Mouse (Mus musculus): ENCODE data around the gene Tmem259. TPM values are rescaled to one million over a fixed set of nuclear protein-coding genes. Genes with fewer than 3 reads are reported as not detected.
A peak's percentile ranks its signal among the peaks of the same experiment; 100 is the strongest.

Tmem259 gene
- total RNA-seq, 2 experiments from 2014 or later, result 38.2 to 54.7 TPM

GRCm38 (mm10) chr10:79942988-79943387, 41.1 kb downstream of the Tmem259 start:
- no peak for ATAC-seq (replicated peaks; ENCODE audit: poor library complexity, severe bottlenecking)

GRCm38 (mm10) chr10:79940749-79941148, 43.4 kb downstream of the Tmem259 start:
- peak; percentile 77 for ATAC-seq (replicated peaks; ENCODE audit: poor library complexity, severe bottlenecking)

- ATAC-seq (replicated peaks; ENCODE audit: poor library complexity, severe bottlenecking), result no peak
Measured at GRCm38 (mm10) chr10:79937775-79938526, 46.2 kb downstream of the Tmem259 start.

- peak; percentile 68 for ATAC-seq (replicated peaks; ENCODE audit: poor library complexity, severe bottlenecking)
Measured at GRCm38 (mm10) chr10:79936911-79937441, 47.2 kb downstream of the Tmem259 start.

DNA sequence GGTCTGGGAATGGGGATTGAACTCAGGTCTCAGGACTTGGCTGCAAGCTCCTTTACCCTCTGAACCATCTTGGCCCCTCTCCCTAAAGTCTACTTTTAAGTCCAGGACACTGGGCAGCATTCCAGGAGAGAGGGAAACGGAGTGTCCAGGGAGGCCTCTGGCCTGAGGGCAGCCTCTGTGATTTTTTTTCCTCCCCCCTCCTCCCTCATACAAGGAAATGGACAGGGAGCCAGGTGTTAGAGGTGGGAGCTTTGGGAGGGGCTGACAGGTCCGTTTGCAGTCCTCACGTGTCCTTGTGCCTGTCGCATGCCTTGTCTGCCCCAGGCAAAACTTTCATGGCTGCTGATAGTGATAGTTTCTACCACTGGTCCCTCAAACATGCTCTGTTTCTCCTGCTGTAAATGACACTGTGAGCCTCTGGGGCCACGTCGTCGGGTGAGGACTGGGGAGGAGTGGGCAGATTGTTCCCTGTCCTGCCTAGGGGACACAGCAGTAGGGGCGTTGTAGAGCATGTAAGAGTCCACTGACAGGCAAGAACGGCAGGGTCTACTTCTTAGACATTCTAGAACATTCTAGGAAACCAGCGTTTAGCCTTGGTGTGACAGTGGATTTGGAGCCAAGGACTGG, 47.7 kb downstream of the Tmem259 start:
- ATAC-seq (replicated peaks; ENCODE audit: poor library complexity, severe bottlenecking), result no peak

DNA sequence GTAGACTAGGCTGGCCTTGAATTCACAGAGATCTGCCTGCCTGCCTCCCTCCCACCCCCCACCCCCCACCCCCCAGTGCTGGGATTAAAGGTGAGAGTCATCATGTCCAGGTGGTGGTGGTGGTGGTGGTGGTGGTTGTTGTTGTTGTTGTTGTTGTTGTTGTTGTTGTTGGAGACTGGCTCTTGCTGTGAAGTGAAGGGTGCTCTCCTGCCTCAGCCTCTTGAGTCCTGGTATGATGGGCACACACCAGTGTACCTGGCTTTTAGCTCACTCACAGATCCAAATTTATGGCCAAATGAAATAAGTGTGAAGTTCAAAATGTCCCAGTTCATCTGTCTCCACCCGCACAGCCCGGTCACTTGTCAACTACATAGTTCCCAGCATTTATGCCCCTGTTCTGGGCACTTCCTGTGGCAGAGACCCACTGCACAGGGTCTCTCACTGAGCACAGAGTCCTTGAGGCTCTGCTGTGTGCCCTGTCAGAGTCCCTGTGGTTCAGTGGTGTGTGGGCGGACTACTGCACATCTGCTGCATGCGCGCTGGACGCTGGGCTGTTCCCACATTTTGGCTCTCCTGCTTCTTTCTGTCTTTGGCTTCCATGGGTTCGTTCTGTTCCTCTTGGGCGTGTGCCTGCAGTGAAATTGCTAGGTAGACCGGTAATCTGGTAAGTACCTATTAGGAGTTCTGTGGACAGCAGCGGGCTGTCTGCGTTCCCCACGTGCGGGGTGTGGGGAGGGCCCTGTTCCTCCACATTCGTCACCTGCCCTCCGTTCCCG, 49.1 kb downstream of the Tmem259 start:
- ATAC-seq (replicated peaks; ENCODE audit: poor library complexity, severe bottlenecking), result no peak

- peak; percentile 16; the same call in 1 of the 2 replicates for ATAC-seq (replicated peaks; ENCODE audit: poor library complexity, severe bottlenecking)
Measured at GRCm38 (mm10) chr10:79934272-79934721, 49.8 kb downstream of the Tmem259 start.

GRCm38 (mm10) chr10:79933861-79934260, 50.3 kb downstream of the Tmem259 start:
- no peak for ATAC-seq (replicated peaks; ENCODE audit: poor library complexity, severe bottlenecking)

DNA sequence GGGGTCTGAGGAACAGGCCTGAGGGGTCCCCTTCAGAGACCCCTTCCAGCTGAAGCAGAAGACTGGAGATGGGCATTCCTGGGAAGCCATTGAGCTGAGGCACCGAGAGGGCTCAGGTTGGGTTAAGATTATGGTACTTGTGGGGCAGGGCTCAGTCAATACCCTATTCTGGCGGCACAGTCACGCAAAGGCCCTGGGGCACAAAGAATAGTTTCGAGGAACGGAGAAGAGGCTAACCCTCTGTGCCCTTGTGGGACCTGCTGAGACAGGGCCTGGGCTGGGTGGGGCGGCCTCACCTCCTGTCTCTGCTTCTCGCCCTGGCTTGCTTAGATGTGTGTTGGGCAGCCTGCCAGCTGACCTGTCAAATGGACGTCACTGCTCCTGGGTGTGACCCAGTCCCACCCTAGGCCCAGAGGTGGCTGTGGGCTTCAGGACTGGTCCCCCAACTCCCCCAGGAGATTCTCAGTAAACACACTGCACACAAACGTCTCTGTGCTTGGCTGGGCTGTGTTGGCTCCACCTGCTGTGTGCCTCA, 50.9 kb downstream of the Tmem259 start:
- no peak for ATAC-seq (replicated peaks; ENCODE audit: poor library complexity, severe bottlenecking)

- ATAC-seq (replicated peaks; ENCODE audit: poor library complexity, severe bottlenecking), result no peak
Measured at GRCm38 (mm10) chr10:79932736-79933135, 51.4 kb downstream of the Tmem259 start.

DNA sequence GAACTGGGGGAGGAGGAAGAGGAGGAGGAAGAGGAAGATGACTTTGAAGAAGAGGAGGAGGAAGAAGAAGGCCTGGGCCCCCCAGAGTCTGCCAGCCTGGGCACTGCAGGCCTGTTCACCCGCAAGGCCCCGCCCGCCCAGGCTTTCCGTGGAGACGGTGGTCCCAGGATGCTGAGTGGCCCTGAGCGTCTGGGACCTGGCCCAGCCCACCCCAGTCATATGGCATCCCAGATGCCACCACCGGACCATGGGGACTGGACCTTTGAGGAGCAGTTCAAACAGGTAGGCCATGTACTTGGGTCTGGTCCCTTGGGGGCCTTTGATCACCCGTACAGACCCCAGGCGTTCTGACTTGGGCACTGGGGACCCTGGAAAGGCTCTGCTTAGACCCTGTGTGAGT, 52.3 kb downstream of the Tmem259 start:
- no peak for ATAC-seq (replicated peaks; ENCODE audit: poor library complexity, severe bottlenecking)

DNA sequence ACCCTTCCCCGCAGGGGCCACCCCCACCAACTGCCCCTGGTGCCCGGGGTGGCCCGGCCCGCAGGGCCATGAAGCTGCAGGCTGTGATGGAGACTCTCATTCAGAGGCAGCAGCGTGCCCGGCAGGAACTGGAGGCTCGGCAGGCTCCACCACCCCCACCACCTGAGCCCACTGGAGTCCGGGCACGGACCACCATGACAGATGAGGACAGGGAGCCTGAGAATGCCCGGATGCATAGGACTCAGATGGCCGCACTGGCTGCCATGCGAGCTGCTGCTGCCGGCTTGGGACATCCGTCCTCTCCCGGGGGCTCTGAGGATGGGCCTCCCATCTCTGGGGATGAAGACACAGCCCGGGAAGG, 53.3 kb downstream of the Tmem259 start:
- no peak for ATAC-seq (replicated peaks; ENCODE audit: poor library complexity, severe bottlenecking)

- no peak for ATAC-seq (replicated peaks; ENCODE audit: poor library complexity, severe bottlenecking)
Measured at GRCm38 (mm10) chr10:79929967-79930825, 53.9 kb downstream of the Tmem259 start.

GRCm38 (mm10) chr10:79928907-79929701, 55.0 kb downstream of the Tmem259 start:
- no peak for ATAC-seq (replicated peaks; ENCODE audit: poor library complexity, severe bottlenecking)

- peak; percentile 46 for ATAC-seq (replicated peaks; ENCODE audit: poor library complexity, severe bottlenecking)
Measured at GRCm38 (mm10) chr10:79928030-79928694, 56.0 kb downstream of the Tmem259 start.

GRCm38 (mm10) chr10:79927324-79928029, 56.7 kb downstream of the Tmem259 start:
- ATAC-seq (replicated peaks; ENCODE audit: poor library complexity, severe bottlenecking), result peak; percentile 13

DNA sequence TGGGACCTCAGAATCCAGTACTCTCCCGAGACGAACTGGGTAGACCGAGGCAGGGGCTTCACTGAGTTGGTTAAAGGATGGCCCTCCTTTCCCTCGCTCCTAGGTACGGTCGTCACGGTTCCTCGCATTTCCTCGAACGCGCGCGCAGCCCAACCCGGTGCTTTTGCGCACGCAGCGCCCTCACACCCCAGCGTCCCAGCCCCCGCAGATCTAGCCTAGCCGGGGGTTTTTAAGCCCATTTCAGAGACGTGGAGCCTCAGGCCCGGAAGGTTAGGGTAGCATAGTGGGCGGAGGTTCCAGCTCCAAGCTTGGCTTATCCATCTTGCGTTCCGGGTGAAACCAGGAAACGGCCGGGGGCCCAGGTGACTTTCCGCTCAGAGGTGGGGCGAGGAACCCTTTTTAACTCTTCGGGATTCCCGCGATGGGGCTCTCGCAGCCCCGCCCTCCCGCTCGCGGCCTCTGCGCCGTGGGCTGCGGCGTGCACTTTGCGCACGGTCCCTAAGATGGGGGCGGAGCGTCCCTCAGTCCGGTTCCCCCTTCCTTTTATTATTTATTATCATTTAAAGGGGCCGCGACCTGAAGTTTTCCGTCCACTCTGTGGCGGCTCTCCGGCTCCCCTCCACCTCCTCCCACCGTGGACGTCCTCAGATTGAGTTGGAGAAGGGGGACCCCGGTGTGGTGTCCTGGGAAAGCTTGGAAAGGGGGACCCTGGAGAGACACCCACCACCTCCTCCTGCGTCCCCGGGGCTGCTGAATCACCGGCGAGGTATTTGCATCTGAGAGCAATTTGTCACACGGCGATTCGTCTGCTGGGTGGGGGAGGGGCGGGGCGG, 57.4 kb downstream of the Tmem259 start, which contains the start of gene Arid3a:
Gene Arid3a (plus strand): TSS at position 553 of the 833 bp plus-strand sequence.
- peak; percentile 65 for ATAC-seq (replicated peaks; ENCODE audit: poor library complexity, severe bottlenecking)
